Mouse (Mus musculus): Measurements from ENCODE around the gene Trex2.

Trex2 gene

GRCm38 (mm10) chrX:73435252-73435651, at the start of gene Trex2:
Gene Trex2 (minus strand): TSS chrX:73435344.
- no peak for DNase-seq (ENCODE audit: low spot score)

GRCm38 (mm10) chrX:73484870-73485269, 49.7 kb upstream of the Trex2 start:
- no peak for DNase-seq (ENCODE audit: low spot score)

DNA sequence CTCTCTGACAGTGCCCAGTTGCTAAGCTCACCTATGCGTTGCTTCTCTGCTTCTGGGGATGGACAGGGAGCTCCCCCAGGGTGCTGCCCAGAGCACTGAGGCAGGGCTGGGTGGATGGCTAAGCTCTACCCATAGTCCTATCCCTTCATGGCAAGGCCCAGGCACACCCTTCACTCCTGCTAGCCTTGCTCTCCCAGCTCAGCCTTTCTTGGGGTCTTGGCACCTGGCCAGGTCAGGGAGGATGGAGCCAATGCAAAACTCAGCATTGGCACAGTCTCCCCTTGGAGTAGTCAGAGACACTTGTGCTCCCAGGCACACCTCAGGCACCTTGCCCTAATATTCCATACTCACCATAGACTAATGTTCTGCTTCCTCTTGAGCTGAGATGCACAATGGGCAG, 48.9 kb upstream of the Trex2 start:
- DNase-seq (ENCODE audit: low spot score) = no peak

- no peak for DNase-seq (ENCODE audit: low spot score)
Measured at GRCm38 (mm10) chrX:73483484-73483810, 48.3 kb upstream of the Trex2 start, which contains the start of gene Bgn. Gene Bgn (plus strand): TSS chrX:73483602.

- DNase-seq (ENCODE audit: low spot score) = no peak
Measured at GRCm38 (mm10) chrX:73482643-73483483, 47.7 kb upstream of the Trex2 start.

- DNase-seq (ENCODE audit: low spot score) = no peak
Measured at GRCm38 (mm10) chrX:73480334-73480733, 45.2 kb upstream of the Trex2 start.

GRCm38 (mm10) chrX:73479656-73480055, 44.5 kb upstream of the Trex2 start:
- DNase-seq (ENCODE audit: low spot score) = no peak

DNA sequence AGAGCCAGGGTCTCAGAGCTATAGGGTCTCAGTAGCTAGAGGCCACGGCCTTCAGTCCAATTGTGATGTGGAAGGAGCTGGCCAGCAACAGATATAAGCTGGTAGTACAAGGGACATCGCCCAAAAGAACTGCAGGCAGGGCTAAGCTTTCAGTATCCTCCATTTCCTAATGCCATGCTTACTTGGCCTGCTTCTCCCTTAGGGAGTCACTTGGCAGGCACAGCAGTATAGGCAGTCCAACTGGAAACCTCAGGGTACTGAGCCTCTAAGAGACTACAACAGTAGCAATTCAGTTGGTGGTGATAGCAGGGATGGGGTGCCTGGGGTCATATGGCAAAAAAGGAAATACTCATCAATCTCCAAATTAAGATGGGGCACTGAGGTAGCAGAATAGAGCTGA, 42.4 kb upstream of the Trex2 start:
- DNase-seq (ENCODE audit: low spot score) = no peak

DNA sequence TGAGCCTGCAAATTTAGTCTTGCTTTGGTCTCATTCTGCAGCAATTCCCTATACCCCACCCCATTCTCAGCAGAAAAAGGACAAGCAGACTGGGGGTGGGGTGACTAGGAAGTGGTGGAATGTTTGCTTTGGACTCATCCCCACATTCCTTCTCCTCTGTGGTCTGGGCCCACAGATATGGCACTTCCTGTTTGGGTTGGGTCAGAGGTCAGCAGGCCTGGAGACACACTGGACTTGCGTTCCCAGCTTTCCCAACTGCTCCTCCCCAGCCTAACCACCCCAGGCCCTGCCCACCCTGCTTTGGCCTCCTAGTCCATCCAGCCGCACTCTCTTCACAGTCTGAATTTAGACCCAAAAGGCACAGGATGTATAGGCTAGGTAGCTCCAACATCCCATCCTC, 41.5 kb upstream of the Trex2 start:
- DNase-seq (ENCODE audit: low spot score) = no peak

DNA sequence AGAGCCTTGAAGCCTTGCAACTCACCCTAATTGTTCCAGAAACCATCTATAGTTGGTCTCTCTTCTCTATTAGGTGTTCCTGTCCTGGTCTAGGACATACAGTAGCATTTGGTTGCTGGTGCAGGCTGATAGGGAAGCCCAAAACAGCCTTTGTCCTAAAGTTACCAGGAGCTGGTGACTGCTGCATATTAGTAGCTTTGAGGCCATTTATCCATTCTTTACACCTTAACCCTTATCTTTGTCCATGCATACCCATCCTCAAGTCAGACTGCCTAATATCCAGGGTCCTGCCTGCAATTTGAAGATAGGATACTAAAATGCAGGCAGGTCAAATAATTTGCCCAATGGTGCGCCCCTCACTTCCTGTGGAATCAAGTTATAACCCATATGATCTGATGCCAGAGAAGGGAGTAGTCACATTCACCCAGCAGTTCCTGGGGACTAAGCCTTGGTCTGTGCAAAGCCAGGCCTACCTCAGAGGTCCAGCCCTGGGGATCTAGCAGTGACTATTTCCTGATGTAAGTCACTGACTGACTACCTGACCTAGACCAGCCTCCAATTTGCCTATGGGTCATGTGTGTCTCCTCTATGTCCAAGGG, 40.6 kb upstream of the Trex2 start:
- no peak for DNase-seq (ENCODE audit: low spot score)

- no peak for DNase-seq (ENCODE audit: low spot score)
Measured at GRCm38 (mm10) chrX:73474340-73475165, 39.4 kb upstream of the Trex2 start.

GRCm38 (mm10) chrX:73471764-73472163, 36.6 kb upstream of the Trex2 start:
- no peak for DNase-seq (ENCODE audit: low spot score)

- no peak for DNase-seq (ENCODE audit: low spot score)
Measured at GRCm38 (mm10) chrX:73468752-73469151, 33.6 kb upstream of the Trex2 start.

DNA sequence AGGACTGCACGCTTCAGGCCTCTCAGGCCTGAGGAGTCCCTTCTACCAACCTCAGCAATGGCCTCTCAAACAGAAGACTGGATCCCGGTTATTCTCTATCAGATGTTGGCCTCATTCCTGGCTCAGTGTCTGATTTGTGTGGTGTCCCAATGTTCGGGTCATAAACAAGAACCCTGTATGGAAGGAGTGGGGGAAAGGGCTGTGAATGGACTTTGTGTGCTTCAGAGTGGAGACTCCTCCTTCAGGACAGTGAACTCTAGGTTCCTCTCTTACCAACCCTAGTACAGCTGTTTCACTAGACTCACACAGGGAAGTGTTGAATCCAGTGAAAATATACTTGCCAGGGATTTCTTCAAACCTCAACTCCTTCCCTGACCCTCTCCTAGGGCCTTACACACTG, 33.2 kb upstream of the Trex2 start:
- no peak for DNase-seq (ENCODE audit: low spot score)

- DNase-seq (ENCODE audit: low spot score) = no peak
Measured at GRCm38 (mm10) chrX:73467446-73468241, 32.5 kb upstream of the Trex2 start.

DNA sequence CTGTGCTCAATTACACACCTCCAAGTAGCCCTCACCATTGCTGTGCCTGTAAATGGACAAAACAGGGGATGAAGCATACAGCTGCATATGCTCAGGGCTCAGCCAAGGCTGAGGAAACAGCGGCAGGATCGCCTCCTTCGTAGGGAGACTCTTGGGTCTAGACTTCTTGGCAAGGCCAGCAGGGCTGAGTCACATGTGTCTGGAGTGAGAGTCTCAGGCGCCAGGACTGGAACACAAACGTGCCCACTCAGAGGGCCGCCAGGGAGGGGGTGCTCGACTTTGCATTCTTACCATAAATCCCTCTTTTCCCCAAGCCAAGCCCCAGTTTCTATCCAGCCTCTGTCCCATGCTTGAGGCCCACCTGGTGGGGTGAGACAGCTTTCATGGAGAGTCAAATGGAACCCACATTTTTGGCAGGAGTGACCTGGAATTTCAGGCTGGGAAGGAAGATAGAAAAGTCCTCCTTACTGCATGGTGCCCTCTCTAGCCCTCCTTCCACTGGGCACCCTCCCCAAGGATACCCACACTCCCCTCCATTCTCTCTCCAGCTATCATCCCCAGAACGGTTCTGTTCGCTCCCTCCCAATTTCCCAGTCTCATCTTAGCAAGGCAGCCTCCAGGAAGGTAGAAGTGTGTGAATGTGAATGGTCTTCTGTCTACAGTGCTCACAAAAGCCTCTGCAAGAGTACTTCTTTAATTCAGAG, 30.5 kb upstream of the Trex2 start:
- DNase-seq (ENCODE audit: low spot score) = no peak

DNA sequence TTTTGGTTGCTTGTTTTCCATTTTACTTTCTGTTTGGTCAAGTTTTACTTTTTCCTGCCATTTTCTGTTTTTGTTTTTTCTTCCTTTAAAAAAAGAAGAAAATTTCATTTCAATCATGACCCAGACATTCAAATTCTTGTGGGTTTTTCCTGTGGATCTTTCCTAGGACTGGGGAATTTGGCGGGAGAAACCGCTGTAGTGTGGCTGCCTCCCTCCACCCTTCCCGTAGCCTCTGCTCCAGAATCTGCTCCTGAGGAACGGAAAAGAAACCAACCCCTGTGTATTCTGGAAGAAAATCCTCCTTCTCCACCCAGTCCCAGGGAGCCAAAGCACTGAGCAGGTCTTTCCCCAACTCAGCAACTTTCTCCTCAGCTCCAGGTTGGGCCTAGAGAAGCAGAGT, 25.6 kb upstream of the Trex2 start:
- DNase-seq (ENCODE audit: low spot score) = no peak

- DNase-seq (ENCODE audit: low spot score) = peak; percentile 87
Measured at GRCm38 (mm10) chrX:73458877-73459392, 23.8 kb upstream of the Trex2 start, which contains the start of gene Haus7. Gene Haus7 (minus strand): TSS chrX:73459044.

- DNase-seq (ENCODE audit: low spot score) = peak; percentile 38
Measured at GRCm38 (mm10) chrX:73451949-73452348, 16.8 kb upstream of the Trex2 start.

GRCm38 (mm10) chrX:73441428-73441827, 6.3 kb upstream of the Trex2 start:
- no peak for DNase-seq (ENCODE audit: low spot score)

DNA sequence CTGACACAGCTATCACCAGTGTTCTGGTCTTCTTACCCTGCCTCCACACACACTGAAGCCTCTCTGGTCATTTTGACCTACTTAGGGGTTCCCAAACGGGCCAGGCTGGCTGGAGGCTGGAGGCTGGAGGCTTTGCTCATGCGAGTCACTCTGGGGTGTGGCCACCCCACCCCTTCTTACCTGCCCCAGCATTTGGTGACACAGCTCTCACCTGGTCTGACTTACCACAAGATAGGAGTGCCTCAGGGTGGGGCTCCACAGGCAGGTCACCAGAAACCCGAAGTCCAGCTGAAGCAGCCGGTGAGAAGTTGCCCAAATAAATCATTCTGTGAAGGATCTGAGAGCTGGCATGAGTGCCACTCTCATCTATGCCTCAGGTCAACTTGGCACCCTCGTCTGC, 2.3 kb downstream of the Trex2 start:
- no peak for DNase-seq (ENCODE audit: low spot score)

Data from c-Kit-positive CD71-positive TER-119-positive erythroid progenitor cells, embryonic 14.5 days (primary cell).